Mouse (Mus musculus) cerebellum, adult 2 months (tissue): Measurements from ENCODE around the gene C1ql3.

ENCODE experiments used
- CTCF ChIP-seq: fragments of 200-500 bp; IDR thresholded peaks from 2 replicates; pipeline ENCODE4 v1.5.1; 2011; ENCODE audit warnings: low read depth, mild to moderate bottlenecking, control low read depth, low read length, moderate library complexity, borderline replicate concordance; ENCODE audit not compliant: insufficient read depth
- POLR2A ChIP-seq: fragments of 200-500 bp; IDR thresholded peaks from 2 replicates; pipeline ENCODE4 v1.6.1; 2011; ENCODE audit warnings: low read length, control low read depth, borderline replicate concordance; ENCODE audit not compliant: insufficient read depth

DNA sequence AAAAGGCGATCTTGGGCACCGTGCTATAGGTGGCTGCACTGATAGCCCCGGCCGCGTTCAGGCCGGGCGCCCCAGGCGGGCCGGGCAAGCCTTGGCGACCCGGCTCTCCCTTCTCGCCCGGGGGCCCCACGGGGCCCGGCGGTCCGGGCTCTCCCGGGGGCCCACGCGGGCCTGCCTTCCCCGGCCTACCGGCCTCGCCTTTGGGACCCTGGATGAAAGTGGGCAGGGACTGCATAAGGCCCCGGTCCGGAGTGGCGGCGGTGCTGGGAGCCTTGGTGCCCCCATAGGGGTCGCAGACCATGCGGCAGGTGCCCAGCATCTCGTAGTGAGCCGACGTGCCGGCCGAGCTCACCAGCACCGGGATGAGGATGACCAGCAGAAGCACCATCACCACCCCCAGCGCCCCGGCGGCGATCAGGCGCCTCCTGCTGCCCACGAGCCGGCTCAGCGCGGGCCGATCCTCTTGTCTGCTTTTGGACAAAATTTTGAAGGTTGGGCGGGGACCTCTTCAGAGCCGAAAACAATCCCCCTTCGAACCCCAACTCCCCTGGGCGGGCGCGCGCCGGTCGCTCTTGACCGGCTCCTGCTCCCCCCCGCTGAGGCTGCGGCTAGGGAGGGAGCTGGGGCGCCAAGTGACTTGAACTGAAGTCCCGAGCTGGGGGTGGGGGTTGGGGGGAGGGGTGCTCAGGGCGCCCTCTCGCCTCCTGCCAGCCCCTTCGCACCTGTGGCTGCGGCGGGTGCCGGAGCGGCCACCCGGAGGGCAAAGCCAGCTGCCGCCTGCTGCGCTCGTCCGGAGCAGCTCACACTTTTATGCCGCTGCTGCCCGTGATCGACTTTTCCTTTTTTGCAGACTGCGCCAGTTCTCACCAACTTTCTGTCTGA, 905 bp downstream of the C1ql3 start:
- no peak for TF ChIP-seq CTCF
- no peak for TF ChIP-seq POLR2A
